8 mouse cellular contexts compared by ENCODE assay signal in genomic region chr7:29281201-29282073, GRCm38 (mm10). TPM values are rescaled to one million over a fixed set of nuclear protein-coding genes. Genes with fewer than 3 reads are reported as not detected.
DNase-seq lines count a peak whose midpoint lies in the region; ATAC-seq lines count a peak whose summit lies in the region.

TSS of gene Spint2 (minus strand) at chr7:29281912.

- peaks cover 17% of the 10 kb centered on the region for H3K4me1 ChIP-seq in forebrain, embryonic 16.5 days (replicated peaks; ENCODE audit: control insufficient read depth, insufficient read depth, low read length)
- H3K4me1 ChIP-seq in limb, embryonic 10.5 days: peaks cover 37% of the 10 kb centered on the region
- peaks cover 18% of the 10 kb centered on the region for H3K4me1 ChIP-seq in midbrain, embryonic 12.5 days

- H3K4me3 ChIP-seq in forebrain, embryonic 16.5 days (replicated peaks; ENCODE audit: low read length): peak within 1 kb of the TSS; percentile 68
- H3K4me3 ChIP-seq in limb, embryonic 10.5 days: peak within 1 kb of the TSS; percentile 61
- H3K4me3 ChIP-seq in midbrain, embryonic 12.5 days: peak within 1 kb of the TSS; percentile 55

- WGBS in forebrain, embryonic 16.5 days: under 1% methylated on average over 74 of the region's 80 CpGs
- WGBS in limb, embryonic 10.5 days: under 1% methylated on average over 80 of the region's 80 CpGs
- WGBS in midbrain, embryonic 12.5 days: 1% methylated on average over 79 of the region's 80 CpGs

- peak within 1 kb of the TSS; percentile 99 for H3K4me2 ChIP-seq in forebrain, embryonic 16.5 days (ENCODE audit: low read length)
- H3K4me2 ChIP-seq in midbrain, embryonic 12.5 days (replicated peaks): peak within 1 kb of the TSS; percentile 89

- H3K9ac ChIP-seq in forebrain, embryonic 16.5 days (replicated peaks; ENCODE audit: low read depth, low read length): peak within 1 kb of the TSS; percentile 76
- H3K9ac ChIP-seq in midbrain, embryonic 12.5 days (replicated peaks): peak within 1 kb of the TSS; percentile 60

- no peak within 1 kb of the TSS for H3K27ac ChIP-seq in forebrain, embryonic 16.5 days (ENCODE audit: low read length)
- H3K27ac ChIP-seq in limb, embryonic 10.5 days: peak within 1 kb of the TSS; percentile 82
- H3K27ac ChIP-seq in midbrain, embryonic 12.5 days (replicated peaks): no peak within 1 kb of the TSS

- peaks cover 9% of the 10 kb centered on the region; the same call in 1 of the 2 replicates for H3K27me3 ChIP-seq in forebrain, embryonic 16.5 days (replicated peaks; ENCODE audit: control insufficient read depth, insufficient read depth, low read length)
- H3K27me3 ChIP-seq in limb, embryonic 10.5 days (ENCODE audit: low read depth, poor library complexity, severe bottlenecking): peaks cover 54% of the 10 kb centered on the region
- H3K27me3 ChIP-seq in midbrain, embryonic 12.5 days: peaks cover 58% of the 10 kb centered on the region

- H3K9me3 ChIP-seq in forebrain, embryonic 16.5 days (ENCODE audit: control insufficient read depth, low read length): no peaks in the 10 kb centered on the region
- no peaks in the 10 kb centered on the region for H3K9me3 ChIP-seq in limb, embryonic 10.5 days (replicated peaks)
- H3K9me3 ChIP-seq in midbrain, embryonic 12.5 days: no peaks in the 10 kb centered on the region

- DNase-seq in frontal cortex, postnatal 25 days (ENCODE audit: low spot score in 2 of 2): no peak
- peak; percentile 28 to 29 for DNase-seq in adrenal gland, postnatal 4 days (ENCODE audit: low spot score in 2 of 2)
- DNase-seq in limb, embryonic 10.5 days (ENCODE audit: low spot score): peak; percentile 74
- DNase-seq in spleen, postnatal 36 days (ENCODE audit: low spot score in 2 of 2): peak; percentile 65 to 70

- H3K36me3 ChIP-seq in forebrain, embryonic 16.5 days (ENCODE audit: control insufficient read depth, insufficient read depth): no peaks in the 10 kb centered on the region
- no peaks in the 10 kb centered on the region for H3K36me3 ChIP-seq in limb, embryonic 10.5 days
- no peaks in the 10 kb centered on the region for H3K36me3 ChIP-seq in midbrain, embryonic 12.5 days

- ATAC-seq in frontal cortex, adult (ENCODE audit: low TSS enrichment): peak; percentile 31; the same call in 1 of the 2 replicates
- peak; percentile 58 for ATAC-seq in forebrain, embryonic 16.5 days
- peak; percentile 67 for ATAC-seq in inflammation-experienced regulatory T-cells, adult 6 months
- ATAC-seq in midbrain, embryonic 12.5 days (ENCODE audit: low FRiP score, low read depth): peak; percentile 58; the same call in 1 of the 2 replicates

RNA-seq across cellular contexts. Expression of gene Spint2, which starts in this region (rescaled TPM):
- 10 to 100 TPM; 46.1 to 85.1 TPM for total RNA-seq in adrenal gland, postnatal 4 days (2021)
- polyA plus RNA-seq in forebrain, embryonic 16.5 days (2015; fragmentation: Nextera tagmentation; extraction: Ambion mirVana): 39.9 and 50.9 TPM in 2 replicates
- polyA plus RNA-seq in inflammation-experienced regulatory T-cells, adult 6 months (2017; shearing (Covaris generic)): 10 to 100 TPM; 58.9 to 90.9 (median 63.6) TPM
- 58.8 and 71.8 TPM in 2 replicates for polyA plus RNA-seq in limb, embryonic 10.5 days (2016; fragmentation: Nextera tagmentation; extraction: Ambion mirVana)
- polyA plus RNA-seq in midbrain, embryonic 12.5 days (2016; fragmentation: Nextera tagmentation; extraction: Ambion mirVana): 23.8 and 25.7 TPM in 2 replicates

Comparison
In these comparisons a context has a peak if more than half of its experiments do, and no peak if none do; other contexts are left out.
1. DNase-seq: peak in adrenal gland, postnatal 4 days (2 of 2), limb, embryonic 10.5 days (single experiment) and spleen, postnatal 36 days (2 of 2); none in frontal cortex, postnatal 25 days (0 of 2).
2. Peak in every context shown above with its lines, with median percentiles within 50 percentile points of each other: ATAC-seq and H3K4me3 ChIP-seq.